Mouse (Mus musculus) ovary, postnatal 36 days (tissue): ENCODE data around the gene Olfr878.
A peak's percentile ranks its signal among the peaks of the same experiment; 100 is the strongest.

Source experiments
- DNase-seq: peaks from one replicate; pipeline ENCODE4 v3.0.0; 2022; ENCODE audit warnings: low spot score, mixed read lengths

The Olfr878 gene

DNA sequence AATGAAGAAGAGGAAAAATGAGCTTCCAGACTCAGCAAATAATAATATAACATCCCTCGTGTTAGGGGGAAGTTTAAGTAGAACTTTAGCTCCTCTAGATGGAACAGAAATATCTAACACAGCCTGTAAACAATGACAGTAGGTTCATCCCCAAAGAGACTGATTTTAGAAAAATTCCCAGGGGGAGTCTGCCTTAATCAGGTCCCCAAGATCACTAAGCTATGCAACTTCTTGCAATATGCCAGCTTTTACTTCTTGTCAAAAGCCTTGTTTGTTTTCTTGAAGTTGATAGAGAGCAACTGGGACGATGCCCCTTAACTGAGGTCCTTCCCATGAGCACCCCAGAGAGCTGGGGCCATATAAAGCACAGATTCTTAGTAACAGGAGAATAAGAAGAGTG, at the start of gene Olfr878:
Olfr878 (plus strand) TSS at position 301 of the 400 bp plus-strand sequence.
- DNase-seq = no peak

DNA sequence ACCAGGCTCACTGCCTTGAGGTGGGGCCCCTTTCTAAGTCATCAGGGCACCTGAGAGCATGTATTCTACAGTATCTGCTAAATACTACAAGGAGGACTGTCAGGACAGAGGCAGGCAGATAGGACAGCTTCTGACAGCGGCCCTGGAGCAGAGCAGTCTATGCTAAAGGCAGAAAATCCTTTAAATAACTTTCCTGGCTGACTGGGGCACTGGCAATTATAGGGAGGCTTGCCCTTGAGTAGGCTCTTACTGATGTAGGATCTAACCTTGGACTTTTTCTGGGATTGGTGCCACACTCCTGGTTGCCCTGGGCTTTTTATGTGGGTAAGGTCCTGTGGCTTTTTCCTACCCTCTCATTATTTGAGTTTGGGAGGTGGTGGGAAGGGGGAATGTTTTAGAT, 47.4 kb upstream of the Olfr878 start:
- no peak for DNase-seq

DNA sequence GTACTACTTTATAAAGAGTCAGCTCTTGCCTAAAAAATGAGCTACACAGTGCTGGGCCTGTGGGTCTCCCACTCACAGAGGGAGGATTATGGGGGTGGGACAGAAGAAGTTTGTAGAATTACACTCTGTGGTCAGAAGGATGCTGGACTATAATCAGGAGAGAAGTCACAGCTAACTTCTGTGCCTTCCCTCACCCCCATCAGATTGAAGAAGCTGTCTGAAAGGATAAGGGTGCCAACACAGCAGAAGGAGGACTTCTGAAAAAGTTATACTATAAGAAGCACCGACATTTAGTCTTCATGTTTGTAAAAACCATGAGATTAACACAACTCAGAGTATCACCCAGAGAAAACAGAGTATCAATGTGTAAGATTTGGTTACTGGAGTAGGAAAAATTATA, 46.5 kb upstream of the Olfr878 start:
- DNase-seq = no peak

DNA sequence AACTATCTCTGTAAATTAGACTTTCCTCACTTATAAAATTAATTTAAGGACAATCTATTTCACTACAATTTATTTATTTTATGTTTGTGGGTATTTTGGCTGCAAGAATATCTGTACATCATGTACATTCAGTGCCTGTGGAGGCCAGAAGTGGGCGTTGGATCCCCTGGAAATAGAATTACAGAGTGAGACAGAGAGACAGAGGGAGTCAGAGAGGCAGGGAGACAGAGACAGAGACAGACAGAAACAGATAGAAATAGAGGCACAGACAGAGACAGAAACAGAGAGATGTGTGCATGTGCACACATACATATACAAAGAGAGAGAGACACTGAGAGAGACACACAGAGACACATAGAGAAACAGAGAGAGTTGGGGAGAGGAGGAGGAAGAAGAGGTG, 46.1 kb upstream of the Olfr878 start:
- DNase-seq = no peak

DNA sequence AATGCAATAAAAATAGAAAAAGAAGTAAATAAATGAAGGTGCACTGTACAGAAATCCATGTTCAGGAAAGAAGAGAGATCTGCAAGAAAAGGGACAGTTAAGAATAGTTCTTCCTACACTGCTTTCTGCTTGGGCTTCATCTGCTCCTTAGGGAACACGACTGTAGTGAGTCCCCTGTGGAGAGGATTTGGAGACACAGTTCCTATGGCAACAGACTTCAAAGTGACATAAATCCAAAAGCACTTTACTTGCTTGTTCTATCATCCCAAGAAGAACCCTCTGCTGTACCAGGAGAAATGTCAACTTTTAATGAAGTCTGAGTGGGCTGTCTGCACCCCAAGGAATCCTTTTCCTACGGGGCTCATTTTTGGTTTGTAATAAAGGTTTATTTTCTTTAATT, 26.7 kb upstream of the Olfr878 start:
- no peak for DNase-seq

DNA sequence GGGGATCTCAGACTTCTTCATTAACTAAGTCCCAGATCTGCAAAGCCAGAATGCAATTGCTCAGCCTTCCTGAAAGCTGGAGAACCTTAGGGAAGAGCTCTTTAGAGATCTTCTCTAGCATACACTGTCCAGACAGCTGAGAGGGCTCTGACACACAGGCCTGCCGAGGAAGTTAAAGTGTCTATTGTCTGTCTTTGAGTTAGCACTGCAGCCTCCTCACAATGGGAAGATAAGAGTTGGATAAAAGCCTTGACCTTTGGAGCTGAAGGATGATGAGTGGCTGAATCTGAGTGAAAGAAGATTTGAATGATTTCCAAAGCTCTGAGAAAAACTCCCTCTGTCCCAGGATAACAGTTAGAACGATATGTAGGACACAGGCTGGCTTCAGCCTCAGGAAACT, 21.0 kb upstream of the Olfr878 start, which contains the start of gene Olfr145:
Olfr145 (plus strand) TSS at position 64 of the 400 bp plus-strand sequence.
- no peak for DNase-seq

DNA sequence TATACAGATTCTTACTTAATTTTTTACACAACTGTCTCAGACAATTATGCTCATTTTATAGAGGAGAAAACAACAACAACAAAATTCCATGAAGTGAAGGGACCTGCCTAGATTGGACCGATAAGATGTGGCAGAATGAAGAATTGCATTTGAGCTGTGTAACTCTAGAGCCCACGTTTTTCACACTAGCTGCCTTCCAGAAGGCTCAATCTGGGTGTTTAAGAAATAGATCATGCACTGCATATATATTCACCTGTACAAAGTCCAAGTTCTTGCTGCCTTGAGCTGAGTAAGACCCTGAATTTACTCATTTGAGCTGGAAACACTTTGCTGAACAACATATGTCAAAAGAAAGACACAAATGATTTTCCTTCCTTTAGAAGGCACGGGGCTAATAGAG, 12.1 kb upstream of the Olfr878 start:
- DNase-seq = no peak

DNA sequence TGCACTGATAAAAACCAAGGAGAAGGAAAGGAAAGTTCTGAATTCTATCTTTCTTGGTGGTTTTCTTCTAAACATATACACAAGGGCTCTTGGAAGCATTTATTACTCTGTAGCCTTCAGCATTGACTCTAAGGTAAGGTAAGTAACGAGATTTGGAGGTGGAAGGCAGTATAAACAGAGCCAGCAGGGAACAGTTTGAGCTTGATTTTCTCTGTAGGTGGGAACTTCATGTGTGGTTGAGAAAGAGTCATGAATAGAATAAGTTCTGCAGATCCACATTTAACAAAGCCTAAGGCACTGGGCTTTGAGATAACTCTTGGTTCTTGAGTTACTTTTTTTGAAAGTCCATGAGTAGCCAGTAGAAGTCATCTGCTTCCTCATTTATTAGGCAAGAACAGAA, 378 bp downstream of the Olfr878 start:
- DNase-seq = no peak

DNA sequence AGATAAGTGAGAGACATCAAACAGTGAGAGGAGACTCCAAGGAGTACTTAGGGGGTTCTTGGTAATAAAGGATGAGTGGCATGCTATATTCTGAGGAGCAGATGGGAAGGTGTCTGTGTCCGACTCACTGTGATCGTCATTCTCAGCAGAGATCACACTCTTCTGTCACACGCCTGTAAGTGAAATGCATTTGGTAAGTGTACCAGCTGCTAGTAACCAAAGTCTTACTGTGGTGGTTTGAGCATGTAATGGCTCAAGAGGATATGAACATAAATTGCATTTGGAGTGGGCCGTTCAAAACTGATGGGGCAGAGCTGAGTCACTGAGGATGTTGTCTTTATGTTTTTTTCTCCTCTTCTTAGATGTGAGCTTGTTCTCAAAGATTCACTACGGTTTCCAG, 6.6 kb downstream of the Olfr878 start:
- DNase-seq = no peak

DNA sequence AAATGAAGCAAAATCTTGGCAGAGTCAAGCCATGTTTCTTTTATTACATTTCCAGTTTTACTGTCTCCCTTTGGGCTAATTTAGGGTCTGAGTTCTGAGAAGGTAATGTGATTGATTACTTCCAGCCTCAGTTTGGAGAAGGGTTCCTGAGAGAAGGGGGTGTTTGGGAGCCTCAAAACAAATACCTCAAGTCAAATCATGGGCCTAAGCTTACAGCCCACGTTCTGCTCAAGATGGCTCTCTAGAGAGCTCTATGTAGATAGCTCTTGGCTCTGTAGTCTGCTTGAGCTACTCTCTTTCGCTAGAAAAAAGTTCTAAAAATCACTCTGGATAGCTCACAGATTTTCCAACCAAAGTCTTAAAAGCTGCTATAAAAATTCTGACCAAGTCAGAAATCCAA, 7.8 kb downstream of the Olfr878 start:
- DNase-seq = no peak

DNA sequence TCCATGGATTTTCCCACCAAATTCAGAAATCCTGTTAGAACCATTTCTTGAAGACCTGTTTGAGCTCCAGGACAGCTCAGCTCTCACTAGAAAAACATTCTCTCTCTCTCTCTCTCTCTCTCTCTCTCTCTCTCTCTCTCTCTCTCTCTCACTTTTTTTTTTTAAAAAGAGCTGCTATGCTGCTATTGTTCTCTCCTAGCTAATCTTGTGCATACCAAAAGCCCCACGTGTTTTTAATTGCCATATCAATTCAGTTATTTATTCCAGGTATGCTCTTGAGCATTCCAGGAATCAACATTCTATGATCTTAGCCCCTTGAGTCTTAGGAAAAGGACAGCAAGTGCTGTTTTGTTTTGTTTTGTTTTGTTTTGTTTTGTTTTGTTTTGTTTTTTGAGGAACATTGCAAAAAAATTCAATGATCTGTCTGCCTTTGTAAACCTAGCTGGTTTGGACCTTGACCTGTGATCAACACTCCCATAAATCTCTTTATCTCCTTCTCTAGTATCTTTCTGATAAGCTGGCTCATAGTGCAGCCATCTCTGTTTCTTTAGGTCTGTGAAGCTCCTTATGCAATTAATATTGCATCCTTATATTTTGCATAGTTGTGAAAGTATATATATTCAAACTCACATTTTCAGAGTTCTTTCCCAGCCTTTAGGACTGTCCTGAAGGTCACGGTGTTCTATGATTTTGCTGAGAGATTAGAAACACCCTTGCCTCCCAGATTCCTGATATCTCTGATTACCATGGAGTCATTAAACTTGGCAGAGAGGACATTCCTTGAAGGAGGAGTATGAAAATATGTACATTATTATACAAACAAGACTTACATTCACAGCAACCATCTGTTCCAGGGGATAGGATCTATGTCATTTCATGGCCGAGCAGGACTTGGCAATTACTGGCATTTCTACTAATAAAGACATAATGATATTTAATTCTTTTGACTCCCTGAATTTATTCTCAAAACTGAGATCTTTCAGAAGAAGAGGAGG, 8.7 kb downstream of the Olfr878 start:
- no peak for DNase-seq

DNA sequence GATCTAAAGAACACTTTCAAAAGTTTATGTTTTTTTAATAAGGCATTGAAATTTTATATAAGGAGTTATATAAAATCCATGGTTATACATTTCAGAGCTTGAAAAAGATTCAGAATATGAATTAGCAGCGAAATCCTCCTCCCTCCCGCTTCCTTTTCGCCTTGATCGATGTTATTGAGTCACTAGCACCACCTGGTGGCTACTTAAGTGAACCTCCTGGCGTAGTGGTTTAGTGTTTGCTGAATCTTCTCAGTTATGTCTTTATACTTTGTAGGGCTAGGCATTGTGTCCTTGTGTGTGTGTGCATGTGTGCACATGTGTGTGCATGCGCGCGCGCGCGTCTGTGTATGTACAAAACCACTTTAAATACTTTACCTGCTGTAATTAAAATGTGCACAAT, 14.9 kb downstream of the Olfr878 start:
- peak; percentile 25 for DNase-seq

DNA sequence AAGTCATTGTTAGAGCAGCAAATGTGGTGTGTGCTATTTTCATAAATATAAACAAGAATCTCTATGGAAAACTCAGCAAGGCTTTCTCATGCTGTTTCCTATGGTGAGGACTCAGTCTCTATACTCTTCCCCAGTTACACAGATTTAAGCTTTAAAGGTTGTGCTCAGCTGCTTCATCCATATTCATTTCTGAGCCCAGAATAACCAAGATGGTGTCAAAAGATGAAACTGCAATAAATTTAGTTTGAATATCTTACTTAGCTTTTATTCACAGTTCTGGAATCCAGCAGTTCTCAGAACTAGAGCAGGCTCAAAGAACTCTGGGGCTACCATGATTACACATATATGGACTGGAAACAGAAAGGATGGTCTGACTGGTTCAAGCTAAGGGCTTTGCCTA, 16.5 kb downstream of the Olfr878 start:
- DNase-seq = no peak

DNA sequence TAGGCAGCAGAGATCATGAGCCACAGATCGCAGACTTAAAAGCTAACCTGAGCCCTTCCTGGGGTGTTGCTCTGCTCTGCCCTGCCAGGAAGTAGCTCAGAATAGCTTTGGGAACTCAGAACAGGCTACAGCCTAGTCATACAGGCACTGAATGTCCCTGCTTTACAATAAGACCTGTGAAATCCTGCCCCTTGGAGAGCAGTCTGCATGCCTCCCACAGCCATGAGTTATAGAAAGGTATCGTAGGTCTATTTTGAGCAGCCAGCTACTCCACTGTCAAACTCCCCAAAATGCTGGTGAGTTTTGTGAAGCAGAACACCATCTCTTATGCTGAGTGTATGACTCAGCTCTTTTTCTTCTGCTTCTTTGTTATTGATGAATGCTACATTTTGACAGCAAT, 23.5 kb downstream of the Olfr878 start:
- no peak for DNase-seq
